Mouse (Mus musculus): ENCODE data around the gene Megf11. TPM values are rescaled to one million over a fixed set of nuclear protein-coding genes. Genes with fewer than 3 reads are reported as not detected.

Megf11 gene
- polyA plus RNA-seq, 1 experiment from 2014 or later, result 0.56 TPM

DNA sequence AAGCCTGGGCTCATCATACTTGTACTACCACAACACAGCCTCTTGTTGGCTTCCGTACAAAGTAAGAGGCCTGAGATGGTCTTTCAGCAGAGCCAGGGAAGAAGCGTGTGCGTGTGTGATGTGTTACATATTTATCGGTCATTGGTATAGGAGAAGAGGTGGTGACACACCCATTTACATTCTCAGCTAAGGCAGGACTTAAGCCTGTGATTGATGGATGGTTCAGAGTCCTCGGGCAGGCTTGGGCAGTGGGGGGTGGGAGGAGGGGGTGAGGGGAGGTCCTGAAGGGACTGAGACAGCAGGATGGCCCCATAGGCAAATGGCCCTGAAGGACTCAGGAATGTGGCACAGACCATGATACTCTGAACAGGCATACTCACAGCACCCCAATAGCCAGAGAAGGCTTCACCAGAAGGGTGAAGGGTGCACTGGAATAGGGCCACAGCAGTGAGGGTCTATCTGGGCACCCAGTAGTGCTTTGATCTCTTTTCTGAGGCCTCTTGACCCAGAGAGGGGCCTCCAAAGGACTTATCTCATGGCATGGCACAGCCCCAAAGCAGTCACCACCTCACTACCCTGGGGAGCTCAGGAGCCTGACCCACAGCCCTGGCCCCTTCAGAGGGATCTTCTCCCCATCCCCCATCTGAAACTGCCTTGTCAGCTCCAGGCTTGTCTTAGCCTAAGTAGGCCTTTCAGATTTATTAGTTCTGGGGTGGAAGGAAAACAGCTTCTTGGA, 190.9 kb downstream of the Megf11 start:
- WGBS, result 60% methylated on average over 5 of the region's 5 CpGs
- 0 out of 2 replicates have a peak, but pooled peaks cover 3% of the 10 kb centered on the region for H3K4me1 ChIP-seq (ENCODE audit: insufficient read depth, low read depth, low read length)
- H3K27me3 ChIP-seq (replicated peaks; ENCODE audit: insufficient read depth, low read length), result no peaks in the 10 kb centered on the region
- H3K4me3 ChIP-seq (ENCODE audit: low read depth, low read length), result no peak overlapping the region
- no peak overlapping the region for H3K27ac ChIP-seq (ENCODE audit: low read length)
- H3K9me3 ChIP-seq (ENCODE audit: low read length), result no peaks in the 10 kb centered on the region
- no peaks in the 10 kb centered on the region for H3K36me3 ChIP-seq (ENCODE audit: insufficient read depth, low read length)
- DNase-seq (ENCODE audit: low spot score) (no peak), ATAC-seq (no peak)
- no peak overlapping the region for H3K9ac ChIP-seq (replicated peaks; ENCODE audit: low read depth)
- H3K4me2 ChIP-seq (replicated peaks; ENCODE audit: low read depth, low read length), result no peak overlapping the region
- TF ChIP-seq EP300 (IDR thresholded peaks at IDR 0.05) (no peak), CTCF (IDR thresholded peaks at IDR 0.05) (no peak)

DNA sequence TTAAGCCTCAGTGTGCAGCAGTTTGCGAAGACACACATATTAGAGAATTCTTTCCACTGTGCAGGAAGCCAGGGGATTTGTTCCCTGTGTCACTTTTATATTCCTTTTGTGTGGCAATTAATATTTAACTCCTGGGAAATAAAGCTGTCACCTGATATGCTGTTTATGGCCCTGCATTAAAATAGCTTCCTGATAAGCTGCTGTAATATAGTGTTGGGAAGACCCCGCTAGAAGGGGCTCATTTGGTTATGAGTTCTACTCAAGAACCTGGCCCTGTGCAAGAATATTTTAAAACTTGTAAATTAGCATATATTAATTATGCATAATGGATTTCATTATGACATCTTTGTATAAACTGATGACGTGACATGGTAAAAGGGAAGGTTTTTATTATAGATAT, 191.7 kb downstream of the Megf11 start:
- ATAC-seq, result no peak
- Histone ChIP-seq H3K27ac (ENCODE audit: low read length) (no peak overlapping the region), H3K4me1 (ENCODE audit: insufficient read depth, low read depth, low read length) (0 out of 2 replicates have a peak, but pooled peaks cover 3% of the 10 kb centered on the region), H3K4me3 (ENCODE audit: low read depth, low read length) (no peak overlapping the region), H3K27me3 (replicated peaks; ENCODE audit: insufficient read depth, low read length) (no peaks in the 10 kb centered on the region), H3K9me3 (ENCODE audit: low read length) (no peaks in the 10 kb centered on the region), H3K9ac (replicated peaks; ENCODE audit: low read depth) (no peak overlapping the region), H3K4me2 (replicated peaks; ENCODE audit: low read depth, low read length) (no peak overlapping the region), H3K36me3 (ENCODE audit: insufficient read depth, low read length) (no peaks in the 10 kb centered on the region)
- DNase-seq (ENCODE audit: low spot score), result no peak
- TF ChIP-seq EP300 (IDR thresholded peaks at IDR 0.05) (no peak), CTCF (IDR thresholded peaks at IDR 0.05) (no peak)
- WGBS, result 74% methylated on average over 3 of the region's 3 CpGs

DNA sequence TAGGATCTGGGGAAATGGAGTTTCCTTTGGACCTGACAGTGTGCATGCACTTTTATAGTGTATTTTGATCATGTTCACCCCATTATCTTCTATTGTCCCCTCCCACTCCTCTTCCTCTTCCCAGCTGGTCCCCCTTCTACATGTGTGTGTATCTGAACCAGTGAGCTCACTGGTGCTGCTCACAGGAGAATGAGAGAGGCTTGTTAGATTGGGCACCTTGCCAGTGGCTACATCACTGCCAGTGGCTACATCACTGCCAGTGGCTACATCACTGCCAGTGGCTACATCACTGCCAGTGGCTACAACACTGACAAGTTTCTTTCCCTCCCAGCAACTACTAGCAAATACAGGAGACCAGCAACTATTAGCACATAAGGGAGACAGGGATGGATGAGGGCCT, 192.6 kb downstream of the Megf11 start:
- no peak for ATAC-seq
- H3K9me3 ChIP-seq (ENCODE audit: low read length), result no peaks in the 10 kb centered on the region

DNA sequence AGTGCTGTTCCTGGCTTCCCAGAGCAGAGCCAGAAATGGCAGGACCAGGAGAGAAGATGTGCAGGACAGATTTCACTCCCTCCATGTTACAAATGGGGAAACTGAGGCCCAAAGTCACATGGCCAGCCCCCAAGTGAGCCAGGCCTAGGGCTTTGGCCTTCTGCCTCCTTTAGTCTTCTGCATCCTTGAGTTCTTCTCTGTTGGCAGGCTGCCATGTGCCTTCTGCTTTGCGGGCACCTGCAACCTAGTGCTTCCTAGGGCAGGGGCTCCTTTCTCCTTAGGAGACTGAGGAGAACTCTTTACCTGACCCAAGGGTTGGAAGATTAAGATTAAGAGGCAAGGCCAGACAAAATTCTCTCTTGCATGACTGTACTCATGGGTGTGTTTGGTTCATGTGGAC, 193.9 kb downstream of the Megf11 start:
- TF ChIP-seq EP300 (IDR thresholded peaks at IDR 0.05), result no peak
- no peak for TF ChIP-seq CTCF (IDR thresholded peaks at IDR 0.05)
- Histone ChIP-seq H3K4me1 (ENCODE audit: insufficient read depth, low read depth, low read length) (no peaks in the 10 kb centered on the region), H3K27ac (ENCODE audit: low read length) (no peak overlapping the region), H3K4me2 (replicated peaks; ENCODE audit: low read depth, low read length) (no peak overlapping the region), H3K4me3 (ENCODE audit: low read depth, low read length) (no peak overlapping the region), H3K36me3 (ENCODE audit: insufficient read depth, low read length) (no peaks in the 10 kb centered on the region), H3K9ac (replicated peaks; ENCODE audit: low read depth) (no peak overlapping the region), H3K27me3 (replicated peaks; ENCODE audit: insufficient read depth, low read length) (no peaks in the 10 kb centered on the region), H3K9me3 (ENCODE audit: low read length) (no peaks in the 10 kb centered on the region)
- ATAC-seq, result no peak
- no peak for DNase-seq (ENCODE audit: low spot score)
- WGBS, result 58% methylated on average over 1 of the region's 1 CpGs

More for the DNA sequence above, 192.6 kb downstream of the Megf11 start:
- DNase-seq (ENCODE audit: low spot score), result no peak
- Histone ChIP-seq H3K27me3 (replicated peaks; ENCODE audit: insufficient read depth, low read length) (no peaks in the 10 kb centered on the region), H3K9ac (replicated peaks; ENCODE audit: low read depth) (no peak overlapping the region), H3K36me3 (ENCODE audit: insufficient read depth, low read length) (no peaks in the 10 kb centered on the region), H3K4me3 (ENCODE audit: low read depth, low read length) (no peak overlapping the region), H3K4me1 (ENCODE audit: insufficient read depth, low read depth, low read length) (no peaks in the 10 kb centered on the region), H3K4me2 (replicated peaks; ENCODE audit: low read depth, low read length) (no peak overlapping the region), H3K27ac (ENCODE audit: low read length) (no peak overlapping the region)
- no peak for TF ChIP-seq EP300 (IDR thresholded peaks at IDR 0.05)
- TF ChIP-seq CTCF (IDR thresholded peaks at IDR 0.05), result no peak

DNA sequence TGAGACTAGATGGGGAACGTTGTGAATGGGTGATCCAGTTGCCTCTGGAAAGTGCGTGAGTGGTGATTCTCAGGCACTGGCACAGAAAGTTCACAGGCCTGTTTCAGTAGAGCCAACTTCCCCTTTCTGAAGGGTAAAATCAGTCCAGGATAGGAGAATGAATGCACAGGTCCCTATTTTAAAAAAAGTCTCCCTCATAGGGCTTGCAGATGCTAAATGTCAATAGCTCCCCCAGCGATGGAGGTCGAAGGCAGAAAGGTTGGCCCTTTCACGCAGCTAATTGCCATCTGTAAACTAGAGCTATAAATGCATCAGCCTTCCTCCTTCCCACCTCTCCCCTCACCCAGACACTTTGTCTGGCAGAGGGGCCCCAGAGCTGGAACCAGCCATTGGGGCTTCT, 200.9 kb downstream of the Megf11 start:
- Histone ChIP-seq H3K4me2 (replicated peaks; ENCODE audit: low read depth, low read length) (no peak overlapping the region), H3K4me1 (ENCODE audit: insufficient read depth, low read depth, low read length) (no peaks in the 10 kb centered on the region), H3K9me3 (ENCODE audit: low read length) (no peaks in the 10 kb centered on the region), H3K9ac (replicated peaks; ENCODE audit: low read depth) (no peak overlapping the region), H3K27ac (ENCODE audit: low read length) (no peak overlapping the region), H3K4me3 (ENCODE audit: low read depth, low read length) (no peak overlapping the region), H3K27me3 (replicated peaks; ENCODE audit: insufficient read depth, low read length) (no peaks in the 10 kb centered on the region), H3K36me3 (ENCODE audit: insufficient read depth, low read length) (no peaks in the 10 kb centered on the region)
- TF ChIP-seq CTCF (IDR thresholded peaks at IDR 0.05) (no peak), EP300 (IDR thresholded peaks at IDR 0.05) (no peak)
- ATAC-seq (no peak), DNase-seq (ENCODE audit: low spot score) (no peak)
- WGBS, result 67% methylated on average over 5 of the region's 5 CpGs

DNA sequence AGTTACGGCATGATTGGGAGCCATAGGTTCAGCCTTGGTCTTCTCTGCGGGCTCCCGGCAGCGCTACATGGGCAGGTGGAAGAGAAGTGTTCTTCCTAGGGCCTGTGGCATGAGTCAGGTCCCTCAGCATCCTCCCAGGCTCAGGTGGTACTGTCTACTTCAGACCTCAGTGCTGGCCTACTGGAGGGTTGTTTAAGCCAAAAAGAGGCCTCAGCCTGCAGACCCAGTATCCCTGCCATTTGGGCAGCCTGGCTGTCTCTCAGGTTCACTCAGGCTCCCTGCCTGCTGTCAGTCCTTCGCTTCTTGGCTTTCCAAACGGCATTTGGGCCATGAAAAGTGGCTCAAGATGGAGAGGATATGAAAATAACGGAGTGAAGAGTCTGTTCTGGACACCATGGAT, 202.6 kb downstream of the Megf11 start:
- H3K36me3 ChIP-seq (ENCODE audit: insufficient read depth, low read length), result no peaks in the 10 kb centered on the region
- no peak for DNase-seq (ENCODE audit: low spot score)
- 89% methylated on average over 7 of the region's 7 CpGs for WGBS
- no peaks in the 10 kb centered on the region for H3K4me1 ChIP-seq (ENCODE audit: insufficient read depth, low read depth, low read length)
- TF ChIP-seq CTCF (IDR thresholded peaks at IDR 0.05) (no peak), EP300 (IDR thresholded peaks at IDR 0.05) (no peak)
- no peak overlapping the region for H3K4me2 ChIP-seq (replicated peaks; ENCODE audit: low read depth, low read length)
- no peak overlapping the region for H3K4me3 ChIP-seq (ENCODE audit: low read depth, low read length)
- H3K27me3 ChIP-seq (replicated peaks; ENCODE audit: insufficient read depth, low read length), result no peaks in the 10 kb centered on the region
- no peaks in the 10 kb centered on the region for H3K9me3 ChIP-seq (ENCODE audit: low read length)
- no peak overlapping the region for H3K27ac ChIP-seq (ENCODE audit: low read length)
- H3K9ac ChIP-seq (replicated peaks; ENCODE audit: low read depth), result no peak overlapping the region
- no peak for ATAC-seq
